Mouse (Mus musculus): ENCODE data around the gene Idh2. TPM values are rescaled to one million over a fixed set of nuclear protein-coding genes. Genes with fewer than 3 reads are reported as not detected.
A peak's percentile ranks its signal among the peaks of the same experiment; 100 is the strongest.

Idh2 gene
- polyA plus RNA-seq, 1 experiment, result 116 TPM

DNA sequence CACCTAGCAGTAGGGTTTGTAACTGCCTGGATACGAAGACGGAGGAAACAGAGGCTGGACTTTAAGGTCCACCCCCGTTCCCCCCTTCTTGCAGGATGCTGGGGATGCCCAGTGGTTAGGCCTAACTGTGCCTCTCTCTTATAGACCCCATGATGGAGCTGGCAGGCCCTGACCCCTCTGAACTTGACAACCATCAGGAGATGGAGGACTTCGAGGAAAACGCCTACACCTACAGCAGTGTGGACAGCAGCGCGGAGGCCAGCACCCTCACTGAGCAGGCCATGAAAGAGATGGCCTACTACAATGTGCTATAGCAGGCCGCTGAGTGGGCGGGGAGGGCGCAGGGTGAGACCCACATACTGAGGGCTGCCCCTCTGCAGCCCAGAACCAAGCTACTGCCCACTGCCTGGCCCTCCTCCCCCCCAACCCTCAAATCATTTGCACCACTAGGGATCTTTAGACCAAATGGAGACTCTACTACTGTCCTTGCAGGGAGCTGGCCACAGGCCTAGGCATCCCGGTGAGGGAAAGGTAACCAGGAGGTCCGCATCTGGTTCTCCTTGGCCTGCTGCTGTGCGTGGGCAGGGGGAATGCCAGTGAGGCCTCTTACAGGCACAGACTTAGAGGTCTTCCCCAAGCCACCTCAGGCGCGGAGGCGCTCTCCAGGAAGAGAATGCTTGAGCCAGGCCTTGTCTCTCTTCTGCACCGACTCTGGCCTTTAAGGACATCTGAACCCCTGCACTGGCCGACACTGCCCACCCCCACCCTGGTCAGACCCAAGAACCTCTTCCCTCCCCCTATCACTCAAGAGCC lies 24.8 kb downstream of the Idh2 start:
- no peak overlapping the region for H3K4me3 ChIP-seq (ENCODE audit: insufficient read depth, low read length)
- H3K27ac ChIP-seq (ENCODE audit: insufficient read depth, low read length), result no peak overlapping the region
- peaks cover 11% of the 10 kb centered on the region; the same call in 1 of the 2 replicates for H3K4me1 ChIP-seq (ENCODE audit: control insufficient read depth, insufficient read depth, low read length)
- TF ChIP-seq POLR2A (IDR thresholded peaks at IDR 0.05; ENCODE audit: low read depth, low read length), result no peak
- TF ChIP-seq CTCF (IDR thresholded peaks at IDR 0.05; ENCODE audit: borderline replicate concordance, insufficient read depth, low read length), result no peak

- Histone ChIP-seq H3K4me1 (ENCODE audit: control insufficient read depth, insufficient read depth, low read length) (peaks cover 11% of the 10 kb centered on the region; the same call in 1 of the 2 replicates), H3K4me3 (ENCODE audit: insufficient read depth, low read length) (no peak overlapping the region), H3K27ac (ENCODE audit: insufficient read depth, low read length) (no peak overlapping the region)
- TF ChIP-seq CTCF (IDR thresholded peaks at IDR 0.05; ENCODE audit: borderline replicate concordance, insufficient read depth, low read length), result no peak
- no peak for TF ChIP-seq POLR2A (IDR thresholded peaks at IDR 0.05; ENCODE audit: low read depth, low read length)
These were observed 27.0 kb downstream of the Idh2 start for GRCm38 (mm10) chr7:80088191-80088590.

DNA sequence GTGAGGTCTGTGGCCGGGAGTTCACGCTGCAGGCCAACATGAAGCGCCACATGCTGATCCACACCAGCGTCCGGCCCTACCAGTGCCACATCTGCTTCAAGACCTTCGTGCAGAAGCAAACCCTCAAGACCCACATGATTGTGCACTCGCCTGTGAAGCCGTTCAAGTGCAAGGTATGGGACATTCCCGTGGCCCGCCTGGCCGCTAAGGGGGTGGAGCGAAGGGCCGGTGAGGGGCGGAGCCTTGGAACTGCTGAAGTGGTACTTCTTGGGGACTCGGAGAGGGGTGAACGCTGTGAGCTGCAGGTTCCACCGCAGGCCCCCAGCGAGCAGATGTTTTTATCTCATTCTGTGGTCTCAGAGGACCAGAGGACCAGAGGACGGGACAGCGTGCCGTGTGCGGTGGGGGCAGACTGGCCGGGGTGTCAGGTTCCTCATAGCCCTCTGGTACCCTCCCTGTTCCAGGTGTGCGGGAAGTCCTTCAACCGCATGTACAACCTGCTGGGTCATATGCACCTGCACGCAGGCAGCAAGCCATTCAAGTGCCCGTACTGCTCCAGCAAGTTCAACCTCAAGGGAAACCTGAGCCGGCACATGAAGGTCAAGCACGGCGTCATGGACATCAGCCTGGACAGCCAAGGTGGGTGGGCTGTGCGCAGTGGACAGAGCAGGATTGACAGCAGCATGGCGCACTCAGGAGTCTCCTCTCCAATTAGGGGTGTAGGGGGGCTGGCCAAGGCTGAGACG lies 29.0 kb downstream of the Idh2 start:
- no peak overlapping the region for H3K4me3 ChIP-seq (ENCODE audit: insufficient read depth, low read length)

DNA sequence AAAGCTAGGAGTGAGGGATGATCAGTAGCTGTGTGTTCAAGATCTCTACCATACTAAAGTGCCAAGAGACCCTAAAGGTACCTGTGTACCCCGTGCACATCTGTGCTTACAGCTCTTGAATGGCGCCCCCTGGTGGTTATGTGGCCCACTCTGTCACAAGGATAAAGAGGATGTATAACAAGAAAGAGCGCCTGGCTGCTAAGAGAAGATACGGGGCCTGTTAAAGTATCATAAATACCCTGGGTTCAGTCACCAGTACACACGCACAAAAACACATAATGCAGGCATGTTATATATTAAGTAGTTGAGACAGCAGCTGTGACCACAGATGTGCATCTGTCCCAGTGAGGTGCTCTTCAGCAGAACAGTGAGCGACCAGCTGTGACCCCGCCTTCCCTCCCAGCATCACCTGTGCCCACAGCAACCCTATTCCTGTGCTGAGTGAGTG lies 30.7 kb downstream of the Idh2 start:
- H3K4me3 ChIP-seq (ENCODE audit: insufficient read depth, low read length), result no peak overlapping the region
- H3K4me1 ChIP-seq (ENCODE audit: control insufficient read depth, insufficient read depth, low read length), result no peaks in the 10 kb centered on the region
- no peak overlapping the region for H3K27ac ChIP-seq (ENCODE audit: insufficient read depth, low read length)
- TF ChIP-seq CTCF (IDR thresholded peaks at IDR 0.05; ENCODE audit: borderline replicate concordance, insufficient read depth, low read length), result peak; percentile 45; the same call in 1 of the 2 replicates
- TF ChIP-seq POLR2A (IDR thresholded peaks at IDR 0.05; ENCODE audit: low read depth, low read length), result no peak

More for the DNA sequence above, 29.0 kb downstream of the Idh2 start:
- no peaks in the 10 kb centered on the region for H3K4me1 ChIP-seq (ENCODE audit: control insufficient read depth, insufficient read depth, low read length)
- no peak overlapping the region for H3K27ac ChIP-seq (ENCODE audit: insufficient read depth, low read length)
- TF ChIP-seq POLR2A (IDR thresholded peaks at IDR 0.05; ENCODE audit: low read depth, low read length) (no peak), CTCF (IDR thresholded peaks at IDR 0.05; ENCODE audit: borderline replicate concordance, insufficient read depth, low read length) (no peak)

DNA sequence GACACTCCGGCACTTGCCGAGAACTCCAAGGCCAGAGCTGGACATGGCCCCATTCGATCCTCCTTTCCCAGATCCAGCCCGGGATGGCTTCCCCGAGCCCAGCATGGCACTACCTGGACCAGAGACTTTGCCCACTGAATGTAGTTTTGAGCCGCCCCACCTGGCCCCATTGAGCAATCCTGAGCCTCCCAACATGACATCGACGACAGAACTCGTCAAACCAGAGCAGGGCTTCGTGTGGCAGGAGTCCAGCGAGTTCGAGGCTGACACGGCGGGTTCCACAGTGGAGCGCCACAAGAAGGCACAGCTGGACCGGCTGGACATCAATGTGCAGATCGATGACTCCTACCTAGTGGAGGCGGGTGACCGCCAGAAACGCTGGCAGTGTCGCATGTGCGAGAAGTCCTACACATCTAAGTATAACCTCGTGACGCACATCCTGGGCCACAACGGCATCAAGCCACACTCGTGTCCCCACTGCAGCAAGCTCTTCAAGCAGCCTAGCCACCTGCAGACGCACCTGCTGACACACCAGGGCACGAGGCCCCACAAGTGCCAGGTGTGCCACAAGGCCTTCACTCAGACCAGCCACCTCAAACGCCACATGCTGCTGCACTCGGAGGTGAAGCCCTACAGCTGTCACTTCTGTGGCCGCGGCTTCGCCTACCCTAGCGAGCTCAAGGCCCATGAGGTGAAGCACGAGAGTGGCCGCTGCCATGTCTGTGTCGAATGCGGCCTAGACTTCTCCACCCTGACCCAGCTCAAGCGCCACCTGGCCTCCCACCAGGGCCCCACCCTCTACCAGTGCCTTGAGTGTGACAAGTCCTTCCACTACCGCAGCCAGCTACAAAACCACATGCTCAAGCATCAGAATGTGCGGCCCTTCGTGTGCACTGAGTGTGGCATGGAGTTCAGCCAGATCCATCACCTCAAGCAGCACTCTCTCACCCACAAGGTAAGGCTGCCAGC lies 33.3 kb downstream of the Idh2 start:
- H3K4me3 ChIP-seq (ENCODE audit: insufficient read depth, low read length), result no peak overlapping the region
- TF ChIP-seq CTCF (IDR thresholded peaks at IDR 0.05; ENCODE audit: borderline replicate concordance, insufficient read depth, low read length), result no peak
- TF ChIP-seq POLR2A (IDR thresholded peaks at IDR 0.05; ENCODE audit: low read depth, low read length), result no peak
- no peak overlapping the region for H3K27ac ChIP-seq (ENCODE audit: insufficient read depth, low read length)
- H3K4me1 ChIP-seq (ENCODE audit: control insufficient read depth, insufficient read depth, low read length), result no peaks in the 10 kb centered on the region

GRCm38 (mm10) chr7:80078792-80079301 lies 36.3 kb downstream of the Idh2 start:
- H3K27ac ChIP-seq (ENCODE audit: insufficient read depth, low read length), result no peak overlapping the region
- no peak for TF ChIP-seq CTCF (IDR thresholded peaks at IDR 0.05; ENCODE audit: borderline replicate concordance, insufficient read depth, low read length)
- TF ChIP-seq POLR2A (IDR thresholded peaks at IDR 0.05; ENCODE audit: low read depth, low read length), result no peak
- no peaks in the 10 kb centered on the region for H3K4me1 ChIP-seq (ENCODE audit: control insufficient read depth, insufficient read depth, low read length)
- H3K4me3 ChIP-seq (ENCODE audit: insufficient read depth, low read length), result no peak overlapping the region

GRCm38 (mm10) chr7:80077801-80078200 lies 37.4 kb downstream of the Idh2 start:
- TF ChIP-seq POLR2A (IDR thresholded peaks at IDR 0.05; ENCODE audit: low read depth, low read length) (no peak), CTCF (IDR thresholded peaks at IDR 0.05; ENCODE audit: borderline replicate concordance, insufficient read depth, low read length) (no peak)
- Histone ChIP-seq H3K27ac (ENCODE audit: insufficient read depth, low read length) (no peak overlapping the region), H3K4me1 (ENCODE audit: control insufficient read depth, insufficient read depth, low read length) (no peaks in the 10 kb centered on the region), H3K4me3 (ENCODE audit: insufficient read depth, low read length) (no peak overlapping the region)

DNA sequence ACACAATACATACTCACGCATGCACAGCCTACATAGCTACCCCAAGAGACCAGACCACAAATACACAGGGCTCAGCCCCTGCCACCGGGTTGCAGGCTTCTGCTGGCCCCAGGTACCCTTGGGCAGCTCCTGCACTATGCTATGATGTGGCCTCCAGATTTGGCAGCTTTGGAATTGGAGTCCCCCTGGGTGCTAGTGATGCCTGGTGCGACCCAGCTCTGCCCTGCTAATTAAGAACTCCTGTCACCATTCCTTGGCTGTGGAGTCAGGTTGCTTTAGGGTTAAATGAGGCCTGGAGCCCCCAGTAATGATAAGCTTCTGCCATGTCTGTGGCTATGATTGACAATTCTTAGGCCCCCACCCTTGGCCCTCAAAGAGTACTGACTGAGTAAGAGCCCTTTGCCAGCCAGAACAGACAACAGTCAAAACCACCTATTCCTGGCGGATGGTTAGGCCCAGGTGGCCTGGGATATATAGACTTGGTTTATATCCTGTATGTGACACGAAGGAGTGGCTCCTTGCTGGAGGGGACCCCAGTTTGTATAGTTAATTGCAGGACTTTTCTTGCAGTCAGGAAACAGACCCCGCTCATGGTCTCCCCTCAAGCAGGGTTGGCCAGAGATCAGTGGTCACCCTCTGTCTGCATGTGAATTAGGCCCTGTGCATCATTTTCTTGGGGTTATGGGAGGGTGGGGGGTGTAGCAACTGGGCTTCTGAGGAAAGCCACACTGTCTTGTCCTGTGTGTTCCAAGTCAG lies 38.1 kb downstream of the Idh2 start:
- TF ChIP-seq POLR2A (IDR thresholded peaks at IDR 0.05; ENCODE audit: low read depth, low read length) (no peak), CTCF (IDR thresholded peaks at IDR 0.05; ENCODE audit: borderline replicate concordance, insufficient read depth, low read length) (no peak)
- no peak overlapping the region for H3K27ac ChIP-seq (ENCODE audit: insufficient read depth, low read length)
- H3K4me1 ChIP-seq (ENCODE audit: control insufficient read depth, insufficient read depth, low read length), result no peaks in the 10 kb centered on the region
- H3K4me3 ChIP-seq (ENCODE audit: insufficient read depth, low read length), result no peak overlapping the region

Measured in embryonic fibroblast, embryonic 13.5 days (primary cell).